Mouse (Mus musculus) liver, adult 2 months (tissue): ENCODE measurements around the gene Cdk19. TPM values are rescaled to one million over a fixed set of nuclear protein-coding genes. Genes with fewer than 3 reads are reported as not detected.
"Not testable (repeated sequence)": the region's sequence is repeated elsewhere in the genome, so short reads cannot be mapped to it uniquely, and the experiment has no call there.

Experiments
- DNase-seq: peaks from one replicate; pipeline ENCODE4 v3.0.0-alpha.2; 2011; ENCODE audit warnings: low read depth, low spot score; ENCODE audit errors: extremely low read depth
- H3K27ac ChIP-seq: fragments of 200-500 bp; replicated peaks from 2 replicates; pipeline ENCODE4 v1.5.1; 2012; ENCODE audit warnings: low read depth, mild to moderate bottlenecking, control low read depth, inconsistent platforms, low read length; ENCODE audit not compliant: insufficient read depth
- H3K27me3 ChIP-seq: fragments of 200-500 bp; 2 replicates; pipeline ENCODE4 v1.6.1; 2012; ENCODE audit warnings: mild to moderate bottlenecking, moderate library complexity, low read length, inconsistent platforms; ENCODE audit not compliant: control insufficient read depth, insufficient read depth
- H3K36me3 ChIP-seq: fragments of 200-500 bp; 2 replicates; pipeline ENCODE4 v1.6.1; 2012; ENCODE audit warnings: low read length, inconsistent platforms; ENCODE audit not compliant: control insufficient read depth, insufficient read depth
- H3K4me1 ChIP-seq: fragments of 200-500 bp; 2 replicates; pipeline ENCODE4 v1.6.1; 2011; ENCODE audit warnings: low read length; ENCODE audit not compliant: control insufficient read depth, insufficient read depth
- H3K4me3 ChIP-seq: fragments of 200-500 bp; 2 replicates; pipeline ENCODE4 v1.5.1; 2011; ENCODE audit warnings: low read depth, mild to moderate bottlenecking, control low read depth, low read length, moderate library complexity; ENCODE audit not compliant: insufficient read depth
- H3K79me2 ChIP-seq: fragments of 200-500 bp; 2 replicates; pipeline ENCODE4 v1.6.1; 2012; ENCODE audit warnings: inconsistent platforms, mild to moderate bottlenecking, low read length, moderate library complexity; ENCODE audit not compliant: control insufficient read depth, insufficient read depth
- H3K9ac ChIP-seq: fragments of 200-500 bp; 2 replicates; pipeline ENCODE4 v1.6.1; 2012; ENCODE audit warnings: low read depth, mild to moderate bottlenecking, control low read depth, inconsistent platforms, low read length
- CTCF ChIP-seq: fragments of 200-500 bp; IDR thresholded peaks from 2 replicates; pipeline ENCODE4 v1.5.1; 2011; ENCODE audit warnings: low read depth, low read length, control low read depth
- POLR2A ChIP-seq: fragments of 200-500 bp; IDR thresholded peaks from 2 replicates; pipeline ENCODE4 v1.6.1; 2011; ENCODE audit warnings: low read length, control low read depth; ENCODE audit not compliant: insufficient read depth; ENCODE audit errors: extremely low read depth
- WGBS: fragments of 180-500 bp; shearing (Covaris S2); methylation state at CpG from one replicate; pipeline ENCODE4 v1.1.7; 2018; 5-methylcytosine and 5-hydroxymethylcytosine counted together
- polyA plus RNA-seq: library from polyadenylated mRNA; depleted of rRNA; stranded (reverse); fragments of >200 nt; gene quantifications from 2 replicates; pipeline ENCODE4 v1.2.3, GENCODE M21; 2012
- total RNA-seq: library from RNA; depleted of rRNA; stranded (reverse); fragments of >200 nt; gene quantifications from 2 replicates; pipeline ENCODE4 v1.2.3, GENCODE M21; 2014

The Cdk19 gene
- total and polyA plus RNA-seq, 2 experiments, result 1.4 to 4.3 TPM

- no peak for DNase-seq
- Histone ChIP-seq H3K27me3 (no peaks in the 10 kb centered on the region), H3K9ac (no peak overlapping the region), H3K27ac (no peak overlapping the region), H3K79me2 (peaks cover 7% of the 10 kb centered on the region; the same call in 1 of the 2 replicates), H3K4me1 (no peaks in the 10 kb centered on the region), H3K36me3 (no peaks in the 10 kb centered on the region), H3K4me3 (no peak overlapping the region)
- WGBS, result 72% methylated on average over 4 of the region's 4 CpGs
- no peak for TF ChIP-seq POLR2A
- no peak for TF ChIP-seq CTCF
These were observed 83.3 kb downstream of the Cdk19 start for GRCm38 (mm10) chr10:40422696-40423095.

DNA sequence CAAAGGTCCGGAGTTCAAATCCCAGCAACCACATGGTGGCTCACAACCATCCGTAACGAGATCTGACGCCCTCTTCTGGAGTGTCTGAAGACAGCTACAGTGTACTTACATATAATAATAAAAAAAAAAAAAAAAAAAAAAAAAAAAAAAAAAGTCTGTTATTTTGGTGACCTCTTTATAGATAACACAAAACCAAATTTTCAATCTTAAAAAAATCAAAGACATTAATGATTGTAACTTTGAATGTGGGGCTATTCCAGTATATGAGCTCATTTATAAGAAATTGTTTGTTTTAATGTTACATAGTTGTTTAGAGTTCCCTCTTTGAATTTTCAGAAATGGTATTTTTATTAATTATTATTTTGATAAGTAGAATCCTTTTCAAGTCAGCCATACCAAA is 85.1 kb downstream of the Cdk19 start:
- not testable (repeated sequence) for H3K9ac ChIP-seq, H3K27me3 ChIP-seq, H3K36me3 ChIP-seq, DNase-seq, H3K4me1 ChIP-seq, H3K4me3 ChIP-seq, H3K27ac ChIP-seq, H3K79me2 ChIP-seq
- WGBS, result 96% methylated on average over 4 of the region's 4 CpGs

GRCm38 (mm10) chr10:40425243-40426095 is 86.1 kb downstream of the Cdk19 start:
- H3K79me2 ChIP-seq, result peaks cover 2% of the 10 kb centered on the region; the same call in 1 of the 2 replicates
- 74% methylated on average over 18 of the region's 18 CpGs for WGBS
- no peak overlapping the region for H3K9ac ChIP-seq
- peaks cover 3% of the 10 kb centered on the region; the same call in 1 of the 2 replicates for H3K4me1 ChIP-seq
- H3K36me3 ChIP-seq, result no peaks in the 10 kb centered on the region
- TF ChIP-seq POLR2A, result no peak
- H3K27ac ChIP-seq, result 0 out of 2 replicates have a peak overlapping the region, but pooled peaks have one; percentile 1
- H3K4me3 ChIP-seq, result no peak overlapping the region
- no peaks in the 10 kb centered on the region for H3K27me3 ChIP-seq
- DNase-seq, result no peak

- Histone ChIP-seq H3K27me3 (no peaks in the 10 kb centered on the region), H3K79me2 (peaks cover 2% of the 10 kb centered on the region; the same call in 1 of the 2 replicates), H3K36me3 (no peaks in the 10 kb centered on the region), H3K4me3 (no peak overlapping the region), H3K9ac (no peak overlapping the region), H3K4me1 (peaks cover 3% of the 10 kb centered on the region; the same call in 1 of the 2 replicates), H3K27ac (0 out of 2 replicates have a peak overlapping the region, but pooled peaks have one; percentile 1)
- 23% methylated on average over 6 of the region's 6 CpGs for WGBS
- TF ChIP-seq POLR2A (no peak), CTCF (no peak)
- peak; percentile 76 for DNase-seq
These were observed 86.7 kb downstream of the Cdk19 start for GRCm38 (mm10) chr10:40426096-40426450.

DNA sequence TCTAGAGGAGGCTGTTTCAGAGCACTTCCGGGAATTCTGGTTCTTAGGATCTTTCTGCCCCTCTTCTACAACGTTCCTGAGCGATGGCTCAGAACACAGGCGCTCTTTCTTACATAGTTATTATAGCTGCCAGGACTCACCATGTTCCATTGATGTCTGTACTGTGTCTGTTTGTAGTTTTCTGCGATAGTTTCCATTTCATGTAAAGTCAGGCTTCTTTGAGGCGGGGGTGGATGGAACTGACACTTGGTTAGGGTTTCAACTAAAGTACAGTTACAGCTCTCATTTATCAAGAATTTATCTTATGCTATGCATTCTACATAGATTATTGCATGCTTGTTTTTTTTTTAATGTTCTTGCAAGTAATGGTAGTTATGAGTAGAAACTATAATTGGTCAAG is 89.3 kb downstream of the Cdk19 start:
- 83% methylated on average over 6 of the region's 6 CpGs for WGBS
- TF ChIP-seq CTCF (no peak), POLR2A (no peak)
- DNase-seq, result no peak

DNA sequence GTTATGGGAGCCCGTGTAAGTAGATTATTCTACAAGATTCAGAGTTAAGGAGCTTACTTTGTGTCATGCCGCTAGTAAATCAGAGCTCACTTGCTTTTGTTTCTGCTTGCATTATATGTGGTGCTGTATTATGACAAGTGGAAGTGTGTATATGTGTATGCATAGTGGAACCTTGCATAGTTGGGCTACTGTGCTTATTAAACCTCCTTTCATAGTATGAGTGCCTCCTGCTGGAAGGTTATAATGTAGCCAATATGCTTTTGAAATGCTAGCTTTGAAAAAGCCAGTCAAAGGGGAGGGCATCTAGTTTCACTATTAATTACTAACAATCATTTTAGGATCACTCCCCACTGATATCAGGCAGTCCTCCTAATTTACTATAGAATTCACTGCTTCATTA is 89.7 kb downstream of the Cdk19 start:
- Histone ChIP-seq H3K9ac (no peak overlapping the region), H3K4me1 (peaks cover 3% of the 10 kb centered on the region; the same call in 1 of the 2 replicates), H3K27ac (no peak overlapping the region), H3K27me3 (no peaks in the 10 kb centered on the region), H3K79me2 (peaks cover 2% of the 10 kb centered on the region; the same call in 1 of the 2 replicates), H3K36me3 (no peaks in the 10 kb centered on the region), H3K4me3 (no peak overlapping the region)
- WGBS, result 91% methylated on average over 2 of the region's 2 CpGs
- TF ChIP-seq CTCF, result no peak
- DNase-seq, result no peak

More for the DNA sequence above, 89.3 kb downstream of the Cdk19 start:
- no peak overlapping the region for H3K27ac ChIP-seq
- H3K79me2 ChIP-seq, result peaks cover 2% of the 10 kb centered on the region; the same call in 1 of the 2 replicates
- no peaks in the 10 kb centered on the region for H3K36me3 ChIP-seq
- peaks cover 3% of the 10 kb centered on the region; the same call in 1 of the 2 replicates for H3K4me1 ChIP-seq
- no peaks in the 10 kb centered on the region for H3K27me3 ChIP-seq
- H3K9ac ChIP-seq, result no peak overlapping the region
- no peak overlapping the region for H3K4me3 ChIP-seq
